Mouse (Mus musculus) C2C12 (cell line): ENCODE measurements around the gene Gse1.

ENCODE experiments used
- CTCF ChIP-seq: IDR thresholded peaks from one replicate; pipeline ENCODE4 v1.5.1; 2011; ENCODE audit not compliant: control insufficient read depth, insufficient read depth, insufficient read length
- FOSL1 ChIP-seq: IDR thresholded peaks from one replicate; pipeline ENCODE4 v1.8.0; 2011; ENCODE audit warnings: mild to moderate bottlenecking, low read length; ENCODE audit not compliant: poor library complexity, insufficient read depth, severe bottlenecking
- MAX ChIP-seq: IDR thresholded peaks from one replicate; pipeline ENCODE4 v1.6.1; 2011; ENCODE audit warnings: mild to moderate bottlenecking, control low read depth
- MYOD1 ChIP-seq: IDR thresholded peaks from one replicate; pipeline ENCODE4 v1.6.1; 2011; ENCODE audit warnings: low read depth; ENCODE audit not compliant: control insufficient read depth, insufficient read length
- MYOG ChIP-seq: IDR thresholded peaks from one replicate; pipeline ENCODE4 v1.6.1; 2011; ENCODE audit not compliant: control insufficient read depth, insufficient read length; ENCODE audit errors: extremely low read depth
- USF1 ChIP-seq: IDR thresholded peaks from one replicate; pipeline ENCODE4 v1.6.1; 2011; ENCODE audit warnings: low read depth, mild to moderate bottlenecking, control low read depth, moderate library complexity

- TF ChIP-seq CTCF (no peak), USF1 (no peak), MYOD1 (no peak), MYOG (no peak), MAX (no peak), FOSL1 (no peak)
Measured at GRCm38 (mm10) chr8:120478754-120479153, 250.5 kb downstream of the Gse1 start.
